Mouse (Mus musculus) 416B (cell line): ENCODE data around the gene Numbl.

ENCODE experiments used
- DNase-seq: peaks from one replicate; pipeline ENCODE4 v3.0.0; 2011; ENCODE audit warnings: low read depth

The Numbl gene

GRCm38 (mm10) chr7:27326101-27326880 is 68.1 kb downstream of the Numbl start:
- DNase-seq = no peak

GRCm38 (mm10) chr7:27327500-27327899 is 69.3 kb downstream of the Numbl start:
- DNase-seq = no peak

- DNase-seq = no peak
Observed at GRCm38 (mm10) chr7:27328161-27328560, 69.9 kb downstream of the Numbl start.

- peak; percentile 31 for DNase-seq
Observed at GRCm38 (mm10) chr7:27328648-27329047, 70.4 kb downstream of the Numbl start.

GRCm38 (mm10) chr7:27329326-27329947 is 71.2 kb downstream of the Numbl start:
- DNase-seq = peak; percentile 89

GRCm38 (mm10) chr7:27329981-27330380 is 71.7 kb downstream of the Numbl start:
- DNase-seq = peak; percentile 53

GRCm38 (mm10) chr7:27330709-27331540 is 72.7 kb downstream of the Numbl start:
- DNase-seq = peak; percentile 98

GRCm38 (mm10) chr7:27331541-27331851 is 73.3 kb downstream of the Numbl start:
- DNase-seq = no peak
